Mouse (Mus musculus): Measurements from ENCODE around the gene Gli1. TPM values are rescaled to one million over a fixed set of nuclear protein-coding genes. Genes with fewer than 3 reads are reported as not detected.
A peak's percentile ranks its signal among the peaks of the same experiment; 100 is the strongest.

Gli1 gene
- total and polyA plus RNA-seq, 2 experiments from 2014 or later = 0.59 to 1.1 TPM

DNA sequence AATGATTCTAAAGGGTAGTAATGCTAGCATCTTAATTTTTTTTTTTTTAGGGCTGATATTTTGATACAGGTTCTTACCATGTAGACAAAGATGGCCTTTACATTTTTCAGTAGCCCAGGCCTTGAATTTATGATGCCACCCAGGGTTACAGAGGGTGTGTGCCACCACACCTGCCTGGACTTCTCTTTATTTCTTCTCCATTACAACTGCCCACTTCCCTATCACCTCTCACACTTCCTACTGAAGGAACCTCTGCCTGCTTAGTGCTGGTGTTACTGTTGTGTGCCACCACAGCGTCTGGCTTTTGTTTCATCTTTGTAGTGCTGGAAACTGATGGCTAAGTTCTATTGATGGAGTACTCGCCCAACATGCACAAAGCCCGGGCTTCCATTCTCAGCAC lies 18.9 kb upstream of the Gli1 start:
- no peak overlapping the region for H3K4me2 ChIP-seq (ENCODE audit: low read depth, low read length)
- 75% methylated on average over 3 of the region's 3 CpGs for WGBS
- no peak overlapping the region for H3K27ac ChIP-seq (ENCODE audit: low read depth)
- H3K9me3 ChIP-seq (replicated peaks; ENCODE audit: control insufficient read depth, low read length) = no peaks in the 10 kb centered on the region
- ATAC-seq (ENCODE audit: insufficient read depth, low read depth) (no peak), DNase-seq (ENCODE audit: low spot score) (no peak)
- H3K9ac ChIP-seq (replicated peaks; ENCODE audit: low read depth, low read length) = no peak overlapping the region
- H3K36me3 ChIP-seq (replicated peaks; ENCODE audit: control insufficient read depth, insufficient read depth, low read length) = no peaks in the 10 kb centered on the region
- no peaks in the 10 kb centered on the region for H3K4me1 ChIP-seq (ENCODE audit: control insufficient read depth, insufficient read depth)
- TF ChIP-seq CTCF (IDR thresholded peaks at IDR 0.05; ENCODE audit: low read depth) (no peak), EP300 (IDR thresholded peaks at IDR 0.05; ENCODE audit: low read depth) (no peak)
- no peak overlapping the region for H3K4me3 ChIP-seq (ENCODE audit: low read depth, low read length)
- no peaks in the 10 kb centered on the region for H3K27me3 ChIP-seq (ENCODE audit: control insufficient read depth, insufficient read depth, low read length)

DNA sequence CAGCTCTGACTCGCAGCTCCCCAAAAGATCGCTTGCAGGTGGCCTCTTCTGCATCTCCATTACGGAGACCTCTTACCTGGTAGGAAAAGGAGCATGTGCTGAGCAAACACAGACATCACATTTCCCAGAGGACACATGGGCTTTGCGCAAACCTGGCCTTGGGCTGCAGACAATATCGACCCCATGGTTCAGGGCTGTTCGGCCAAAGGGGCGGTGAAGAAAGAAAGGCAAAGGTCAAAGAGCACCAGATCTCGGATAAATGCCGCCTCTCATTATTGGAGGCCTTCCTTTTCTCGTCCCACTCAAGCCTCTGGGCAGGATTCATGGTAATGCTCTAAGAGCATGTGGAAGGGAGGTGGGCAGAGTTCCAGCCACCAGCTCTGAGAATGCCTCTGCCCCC lies 13.6 kb upstream of the Gli1 start:
- DNase-seq (ENCODE audit: low spot score) (no peak), ATAC-seq (ENCODE audit: insufficient read depth, low read depth) (no peak)
- H3K36me3 ChIP-seq (replicated peaks; ENCODE audit: control insufficient read depth, insufficient read depth, low read length) = no peaks in the 10 kb centered on the region
- TF ChIP-seq EP300 (IDR thresholded peaks at IDR 0.05; ENCODE audit: low read depth) (no peak), CTCF (IDR thresholded peaks at IDR 0.05; ENCODE audit: low read depth) (no peak)
- 76% methylated on average over 10 of the region's 10 CpGs for WGBS
- H3K4me1 ChIP-seq (ENCODE audit: control insufficient read depth, insufficient read depth) = 0 out of 2 replicates have a peak, but pooled peaks cover 7% of the 10 kb centered on the region
- H3K27me3 ChIP-seq (ENCODE audit: control insufficient read depth, insufficient read depth, low read length) = no peaks in the 10 kb centered on the region
- H3K9me3 ChIP-seq (replicated peaks; ENCODE audit: control insufficient read depth, low read length) = no peaks in the 10 kb centered on the region
- no peak overlapping the region for H3K9ac ChIP-seq (replicated peaks; ENCODE audit: low read depth, low read length)
- no peak overlapping the region for H3K4me3 ChIP-seq (ENCODE audit: low read depth, low read length)
- H3K27ac ChIP-seq (ENCODE audit: low read depth) = no peak overlapping the region
- H3K4me2 ChIP-seq (ENCODE audit: low read depth, low read length) = no peak overlapping the region

DNA sequence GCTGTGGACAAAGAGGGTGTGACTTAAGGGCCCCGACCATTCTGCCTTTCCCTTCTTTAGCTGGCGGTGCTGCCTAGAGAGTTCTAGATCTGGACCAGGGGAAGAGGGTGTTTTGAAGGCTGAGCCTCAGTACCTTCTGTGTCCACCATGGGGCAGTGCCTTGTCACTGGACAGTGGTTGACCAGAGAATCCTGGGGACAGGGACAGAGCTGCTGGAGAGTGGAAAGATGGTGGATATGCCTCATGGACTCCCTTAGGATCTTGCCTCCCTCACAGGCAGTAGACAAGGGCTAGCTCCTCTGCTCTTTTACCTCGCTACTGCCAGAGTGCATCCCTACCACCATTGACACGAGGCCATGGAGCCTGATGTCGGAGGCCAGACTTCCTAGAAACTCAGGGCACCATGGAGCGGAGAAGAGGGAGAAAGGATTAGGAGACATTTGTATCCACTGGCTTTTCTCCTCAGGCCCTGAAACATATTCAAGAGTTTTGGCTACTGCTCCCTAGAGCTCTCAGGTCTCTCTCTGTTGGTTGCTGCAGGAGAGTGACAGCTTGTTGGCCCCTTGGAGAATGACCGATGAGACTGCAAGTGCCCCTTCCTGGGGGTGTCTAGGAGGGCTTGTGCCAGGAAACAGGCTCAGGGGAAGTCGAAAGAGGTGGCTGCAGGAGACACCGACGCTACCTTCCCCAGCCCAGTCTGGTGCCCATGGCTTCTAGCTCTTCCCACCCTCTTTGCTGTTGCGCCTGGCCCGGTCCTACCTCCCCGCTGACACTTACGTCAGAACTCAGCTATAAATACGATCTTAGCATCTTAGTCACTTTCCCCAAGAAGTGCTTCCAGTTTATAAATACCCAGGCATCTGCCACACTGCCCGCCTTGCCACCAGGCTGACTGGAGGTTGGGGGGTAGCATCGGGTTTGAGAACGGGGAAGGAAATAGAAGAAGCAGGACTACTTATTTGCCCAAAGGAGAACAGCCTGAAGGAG lies 12.4 kb upstream of the Gli1 start, which contains the start of gene Inhbe:
TSS of gene Inhbe (minus strand) at position 503 of the 987 bp plus-strand sequence.
- Histone ChIP-seq H3K4me3 (ENCODE audit: low read depth, low read length) (no peak within 1 kb of the TSS), H3K36me3 (replicated peaks; ENCODE audit: control insufficient read depth, insufficient read depth, low read length) (no peaks in the 10 kb centered on the region), H3K9ac (replicated peaks; ENCODE audit: low read depth, low read length) (no peak within 1 kb of the TSS), H3K4me1 (ENCODE audit: control insufficient read depth, insufficient read depth) (0 out of 2 replicates have a peak, but pooled peaks cover 7% of the 10 kb centered on the region), H3K27ac (ENCODE audit: low read depth) (peak within 1 kb of the TSS; percentile 53; the same call in 1 of the 2 replicates), H3K27me3 (ENCODE audit: control insufficient read depth, insufficient read depth, low read length) (no peaks in the 10 kb centered on the region), H3K9me3 (replicated peaks; ENCODE audit: control insufficient read depth, low read length) (no peaks in the 10 kb centered on the region), H3K4me2 (ENCODE audit: low read depth, low read length) (peak within 1 kb of the TSS; percentile 25; the same call in 1 of the 2 replicates)
- TF ChIP-seq EP300 (IDR thresholded peaks at IDR 0.05; ENCODE audit: low read depth) = no peak
- peak; percentile 61 for TF ChIP-seq CTCF (IDR thresholded peaks at IDR 0.05; ENCODE audit: low read depth)
- peak; percentile 57 for DNase-seq (ENCODE audit: low spot score)
- 57% methylated on average over 18 of the region's 18 CpGs for WGBS
- peak; percentile 65 for ATAC-seq (ENCODE audit: insufficient read depth, low read depth)

DNA sequence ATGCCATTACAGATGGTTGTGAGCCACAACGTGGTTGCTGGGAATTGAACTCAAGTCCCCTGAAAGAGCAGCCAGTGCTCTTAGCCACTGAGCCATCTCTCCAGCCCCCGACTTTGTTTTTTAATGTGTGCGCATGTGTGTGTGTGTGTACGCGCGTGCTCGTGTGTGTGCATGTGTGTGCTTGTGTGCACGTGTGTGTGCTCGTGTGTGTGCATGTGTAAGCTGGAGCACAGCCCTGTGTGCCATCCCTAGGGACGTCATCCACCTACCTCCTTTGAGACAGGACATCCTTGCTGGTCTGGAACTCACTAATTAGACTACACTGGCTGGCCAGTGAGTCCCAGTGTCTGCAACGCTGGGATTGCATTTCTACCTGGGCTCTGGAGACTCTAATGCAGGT lies 11.0 kb upstream of the Gli1 start:
- ATAC-seq (ENCODE audit: insufficient read depth, low read depth) = no peak
- TF ChIP-seq EP300 (IDR thresholded peaks at IDR 0.05; ENCODE audit: low read depth) (no peak), CTCF (IDR thresholded peaks at IDR 0.05; ENCODE audit: low read depth) (no peak)
- Histone ChIP-seq H3K4me1 (ENCODE audit: control insufficient read depth, insufficient read depth) (0 out of 2 replicates have a peak, but pooled peaks cover 7% of the 10 kb centered on the region), H3K36me3 (replicated peaks; ENCODE audit: control insufficient read depth, insufficient read depth, low read length) (no peaks in the 10 kb centered on the region), H3K27me3 (ENCODE audit: control insufficient read depth, insufficient read depth, low read length) (no peaks in the 10 kb centered on the region), H3K9ac (replicated peaks; ENCODE audit: low read depth, low read length) (no peak overlapping the region), H3K4me2 (ENCODE audit: low read depth, low read length) (no peak overlapping the region), H3K27ac (ENCODE audit: low read depth) (no peak overlapping the region), H3K9me3 (replicated peaks; ENCODE audit: control insufficient read depth, low read length) (no peaks in the 10 kb centered on the region), H3K4me3 (ENCODE audit: low read depth, low read length) (no peak overlapping the region)
- 83% methylated on average over 11 of the region's 11 CpGs for WGBS
- DNase-seq (ENCODE audit: low spot score) = no peak

- no peaks in the 10 kb centered on the region for H3K36me3 ChIP-seq (replicated peaks; ENCODE audit: control insufficient read depth, insufficient read depth, low read length)
- 0 out of 2 replicates have a peak, but pooled peaks cover 7% of the 10 kb centered on the region for H3K4me1 ChIP-seq (ENCODE audit: control insufficient read depth, insufficient read depth)
- 87% methylated on average over 9 of the region's 9 CpGs for WGBS
- TF ChIP-seq EP300 (IDR thresholded peaks at IDR 0.05; ENCODE audit: low read depth) = no peak
- TF ChIP-seq CTCF (IDR thresholded peaks at IDR 0.05; ENCODE audit: low read depth) = no peak
- H3K4me2 ChIP-seq (ENCODE audit: low read depth, low read length) = no peak overlapping the region
- DNase-seq (ENCODE audit: low spot score) (no peak), ATAC-seq (ENCODE audit: insufficient read depth, low read depth) (no peak)
- H3K9ac ChIP-seq (replicated peaks; ENCODE audit: low read depth, low read length) = no peak overlapping the region
- H3K27me3 ChIP-seq (ENCODE audit: control insufficient read depth, insufficient read depth, low read length) = no peaks in the 10 kb centered on the region
- H3K27ac ChIP-seq (ENCODE audit: low read depth) = no peak overlapping the region
- no peak overlapping the region for H3K4me3 ChIP-seq (ENCODE audit: low read depth, low read length)
- no peaks in the 10 kb centered on the region for H3K9me3 ChIP-seq (replicated peaks; ENCODE audit: control insufficient read depth, low read length)
Measured at GRCm38 (mm10) chr10:127352187-127352586, 10.4 kb upstream of the Gli1 start.

Data from heart, postnatal 0 days (tissue).